Mouse (Mus musculus) kidney, postnatal 36 days (tissue): ENCODE results near the gene Tet2.
"Not testable (repeated sequence)": the region's sequence is repeated elsewhere in the genome, so short reads cannot be mapped to it uniquely, and the experiment has no call there.

Source experiments
- DNase-seq, 2 experiments: peaks; one replicate each; pipeline ENCODE4 v3.0.0; 2021 to 2022; ENCODE audit warnings: mixed read lengths in 2 of 2

Tet2 gene

DNA sequence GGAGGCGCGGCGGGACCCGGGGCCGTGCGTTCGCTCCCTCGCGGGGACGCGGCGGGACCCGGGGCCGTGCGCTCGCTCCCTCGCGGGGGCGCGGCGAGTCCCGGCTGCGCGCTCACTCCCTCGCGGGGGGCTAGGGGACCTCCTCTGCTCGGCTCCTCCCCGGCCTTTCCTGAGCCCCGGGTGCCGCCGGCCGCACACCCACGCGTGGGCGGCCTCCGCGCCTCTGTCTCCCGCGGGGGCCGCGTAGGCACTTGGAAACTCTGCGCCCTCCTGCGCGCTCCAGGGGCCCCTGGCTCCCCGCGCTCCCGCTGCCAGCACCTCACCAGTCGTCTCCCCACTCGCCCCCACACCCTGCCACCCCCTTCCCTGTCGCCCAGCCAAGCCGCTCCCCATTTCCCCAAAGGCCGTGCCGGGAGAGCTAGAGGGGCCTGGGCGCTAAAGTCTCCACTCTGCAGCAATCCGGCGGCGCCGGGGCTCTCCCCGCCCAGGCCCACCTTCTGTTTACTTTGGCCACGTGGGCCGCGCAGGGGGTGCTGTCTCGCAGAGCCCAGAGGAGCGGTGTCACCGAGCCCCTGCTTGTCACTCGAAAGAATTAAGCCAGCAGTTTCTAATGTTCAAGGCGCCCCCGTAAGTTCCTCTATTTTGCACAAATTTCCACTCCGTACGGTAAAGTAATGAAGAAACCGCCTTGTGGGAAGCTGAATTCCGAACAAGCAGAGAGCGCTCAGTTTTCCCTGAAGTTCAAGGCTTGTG is at the start of gene Tet2:
TSS of gene Tet2 (minus strand) at position 589 of the 753 bp plus-strand sequence.
- peak; percentile 53 to 76 for DNase-seq

DNA sequence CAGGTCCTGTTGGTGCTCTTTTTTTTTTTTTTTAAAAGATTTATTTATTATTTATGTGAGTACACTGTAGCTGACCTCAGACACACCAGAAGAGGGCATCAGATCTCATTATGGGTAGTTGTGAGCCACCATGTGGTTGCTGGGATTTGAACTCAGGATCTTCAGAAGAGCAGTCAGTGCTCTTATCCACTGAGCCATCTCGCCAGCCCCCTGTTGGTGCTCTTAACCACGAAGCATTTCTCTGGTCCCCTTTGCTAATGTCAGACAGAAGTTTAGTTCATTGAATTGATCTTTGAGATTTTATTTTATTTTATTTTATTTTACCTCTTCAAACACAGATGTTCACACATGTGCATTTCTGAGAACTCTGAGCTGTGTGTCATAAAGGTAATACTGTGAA is 48.1 kb upstream of the Tet2 start:
- not testable (repeated sequence) for DNase-seq

DNA sequence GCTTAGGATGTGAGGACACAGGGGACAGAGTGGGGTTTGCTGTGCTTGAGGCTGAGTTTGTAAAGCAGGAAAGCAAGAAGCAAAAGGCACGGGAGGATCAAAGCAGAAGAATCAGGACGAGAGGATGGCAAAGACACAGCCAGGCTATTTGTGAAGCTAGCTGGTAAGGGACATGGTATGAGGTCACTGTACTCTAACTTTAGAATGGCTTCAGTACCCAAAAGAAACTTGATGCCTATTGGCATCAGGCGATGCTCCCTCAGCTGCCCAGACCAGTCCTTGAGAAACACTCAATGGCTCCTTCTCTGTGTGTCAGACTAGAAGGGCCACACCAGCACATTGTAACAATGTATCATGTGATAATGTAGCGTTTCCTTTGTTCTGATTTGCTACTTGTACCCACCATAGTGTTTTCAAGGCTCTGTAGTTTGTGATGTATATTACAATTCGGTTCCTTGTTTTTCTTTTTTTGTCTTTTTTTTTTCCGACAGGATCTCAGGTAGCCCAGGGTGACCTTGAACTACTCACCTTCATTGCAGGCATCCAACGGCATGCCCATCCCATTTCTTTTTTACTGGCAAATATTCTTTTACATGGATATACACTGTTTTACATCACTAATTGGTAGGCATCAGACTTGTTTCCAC is 45.7 kb upstream of the Tet2 start:
- DNase-seq, result no peak

DNA sequence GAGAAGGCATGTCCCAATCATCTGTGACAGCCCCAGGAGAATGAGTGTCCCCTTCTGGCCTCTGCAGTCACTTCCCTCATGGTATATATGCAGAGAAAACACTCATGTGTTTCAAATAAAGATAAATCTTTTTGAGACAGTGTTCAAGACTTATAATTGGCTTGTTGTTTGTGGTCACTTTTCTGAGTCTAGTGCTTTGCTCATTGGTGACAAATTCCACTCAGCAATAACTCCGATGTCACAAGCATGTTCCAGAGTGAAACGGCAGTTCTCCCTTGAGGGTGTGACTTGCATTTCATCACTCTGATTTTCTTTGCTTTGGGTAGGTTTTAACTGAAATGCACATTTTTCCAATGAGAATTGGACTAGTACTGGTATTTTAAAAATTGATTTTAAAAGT is 40.1 kb upstream of the Tet2 start:
- DNase-seq, result no peak

DNA sequence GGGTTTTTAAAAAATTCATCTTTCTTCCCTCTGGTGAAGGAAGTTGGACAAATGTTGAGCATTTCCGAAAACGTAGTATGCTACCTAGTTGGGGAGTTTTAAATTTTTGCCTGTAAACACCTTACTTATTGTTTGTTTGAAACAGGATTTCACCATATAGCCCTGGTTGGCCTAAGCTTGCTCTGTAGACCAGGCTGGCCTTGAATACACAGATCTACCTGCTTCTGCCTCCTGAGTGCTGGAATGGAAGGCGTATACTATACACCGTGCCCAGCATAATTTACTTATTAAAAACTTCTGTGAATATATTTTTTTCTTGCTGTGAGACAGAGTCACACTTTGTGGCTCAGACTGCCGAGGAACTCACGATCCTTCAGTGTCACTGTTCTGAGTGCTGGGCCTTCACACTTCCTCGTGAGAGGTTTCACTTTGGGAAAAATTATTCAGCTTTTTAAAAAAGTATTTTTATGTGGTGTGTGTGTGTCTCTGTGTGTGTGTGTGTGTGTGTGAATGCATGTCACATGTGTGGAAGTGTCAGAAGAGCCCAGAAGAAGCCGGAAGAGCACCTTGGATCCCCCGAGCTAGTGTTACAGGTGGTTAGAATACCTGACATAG is 38.6 kb upstream of the Tet2 start:
- DNase-seq, result no peak

DNA sequence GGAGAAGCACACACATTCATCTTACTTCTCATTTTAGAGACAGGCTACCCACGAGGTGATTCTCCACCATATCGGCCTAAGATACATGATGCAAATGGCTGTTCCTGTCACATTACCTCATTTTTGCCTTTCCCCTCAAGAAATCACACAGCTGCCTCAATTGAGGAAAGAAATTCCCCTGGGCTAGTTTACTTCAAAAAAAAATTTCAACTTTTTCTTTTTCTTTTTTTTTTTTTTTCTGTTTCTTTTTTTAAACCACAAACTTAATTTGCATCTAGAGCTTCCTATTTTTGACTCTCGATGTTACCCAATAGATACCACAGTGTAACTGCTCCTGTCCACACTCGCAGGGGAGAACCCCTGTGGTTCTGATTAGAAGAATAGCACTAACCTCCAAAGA is 38.0 kb upstream of the Tet2 start:
- no peak for DNase-seq

DNA sequence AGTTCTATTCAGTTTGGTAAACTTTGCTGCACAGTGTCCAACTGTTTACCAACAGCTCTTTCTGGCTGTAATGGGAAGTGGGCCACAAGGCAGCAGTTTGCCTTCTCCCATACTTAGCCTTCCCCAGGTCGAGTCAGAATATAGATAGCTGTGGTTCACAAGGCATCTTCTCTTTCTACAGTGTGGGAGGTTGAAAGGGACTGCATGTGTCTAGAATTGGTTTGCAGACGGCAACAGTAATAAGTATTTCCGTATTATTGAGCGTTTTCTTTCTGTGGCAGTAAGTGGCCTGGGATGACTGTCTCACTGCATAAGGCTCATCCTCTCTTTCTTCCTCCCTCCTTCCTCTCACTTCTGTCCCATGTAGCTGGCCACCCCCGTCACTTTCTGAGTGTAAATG is 37.2 kb upstream of the Tet2 start:
- DNase-seq, result no peak

DNA sequence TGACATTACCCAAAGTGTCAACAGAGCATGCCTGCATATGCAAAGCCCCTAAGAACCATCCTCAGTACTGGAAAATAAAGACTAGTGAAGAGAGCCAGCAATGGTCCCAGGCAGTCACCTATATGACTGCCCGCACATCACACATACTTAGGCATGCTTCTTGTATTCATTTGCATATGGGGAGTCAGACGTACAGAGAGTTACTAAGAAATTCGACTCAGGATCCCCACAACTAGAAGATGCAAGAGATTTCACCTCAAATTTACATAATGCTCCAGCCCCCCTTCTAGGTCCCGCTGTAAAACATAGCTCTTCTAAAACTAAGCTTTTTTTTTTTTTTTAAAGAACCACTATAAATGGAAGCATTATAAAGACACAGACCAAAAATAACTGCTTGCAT is 36.6 kb upstream of the Tet2 start:
- DNase-seq, result no peak

DNA sequence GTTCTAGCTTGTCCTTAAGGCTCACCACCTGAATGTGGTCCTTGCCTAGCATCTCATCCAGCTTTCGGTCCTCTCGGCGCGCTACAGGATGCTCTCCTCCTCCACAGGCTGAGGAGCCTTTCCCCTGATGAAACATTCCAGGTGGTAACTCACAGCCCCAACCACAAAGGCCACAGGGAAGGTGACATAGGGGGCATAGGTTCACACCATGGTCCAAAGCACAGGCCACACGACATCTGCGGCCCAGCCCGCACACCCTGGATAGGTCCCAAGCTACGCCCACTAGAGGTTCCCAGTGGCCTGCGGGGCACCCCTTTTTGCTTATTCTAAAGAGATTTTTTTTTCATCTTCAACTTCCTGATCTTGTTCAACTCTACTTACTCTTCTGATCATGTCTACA is 34.7 kb upstream of the Tet2 start:
- DNase-seq, result no peak

DNA sequence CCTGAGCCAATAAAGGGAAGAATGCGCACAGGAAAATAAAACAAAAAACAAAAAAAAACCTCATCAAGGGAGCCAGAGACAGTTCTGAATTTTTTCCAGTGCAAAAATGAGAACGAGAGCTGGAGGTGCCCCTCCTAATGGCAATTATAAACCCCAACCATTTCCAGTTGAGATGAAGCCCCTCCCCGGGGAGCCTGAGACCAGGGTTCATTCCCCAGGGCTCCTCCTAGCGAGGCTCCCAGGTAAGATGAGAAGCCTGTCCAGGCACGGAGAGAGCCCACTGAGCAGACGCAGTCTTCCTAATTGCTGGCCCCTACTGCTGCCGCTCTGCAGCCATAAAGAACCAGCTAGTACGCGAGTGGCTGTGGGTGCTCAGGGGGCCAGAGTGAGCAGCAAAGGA is 34.2 kb upstream of the Tet2 start:
- DNase-seq, result no peak

DNA sequence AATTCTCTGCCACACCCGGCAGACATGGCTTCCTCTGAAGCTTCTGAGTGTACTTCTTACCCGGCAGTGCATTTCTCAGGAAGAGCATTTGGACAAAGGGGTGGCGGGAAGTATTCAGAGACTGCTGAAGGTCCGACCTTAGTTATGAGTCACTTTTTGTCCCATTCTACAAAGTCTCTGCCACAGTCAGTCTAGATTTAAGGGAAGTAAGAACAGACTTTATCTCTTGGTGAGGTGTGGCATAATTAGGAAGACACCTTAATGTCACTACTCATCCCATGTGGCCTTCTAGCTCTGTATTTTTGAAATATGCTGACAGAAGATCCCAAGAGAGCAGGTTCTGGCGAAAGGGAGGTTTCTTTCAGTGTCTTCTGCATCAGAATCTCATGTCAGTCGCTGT is 30.0 kb upstream of the Tet2 start:
- DNase-seq, result no peak

DNA sequence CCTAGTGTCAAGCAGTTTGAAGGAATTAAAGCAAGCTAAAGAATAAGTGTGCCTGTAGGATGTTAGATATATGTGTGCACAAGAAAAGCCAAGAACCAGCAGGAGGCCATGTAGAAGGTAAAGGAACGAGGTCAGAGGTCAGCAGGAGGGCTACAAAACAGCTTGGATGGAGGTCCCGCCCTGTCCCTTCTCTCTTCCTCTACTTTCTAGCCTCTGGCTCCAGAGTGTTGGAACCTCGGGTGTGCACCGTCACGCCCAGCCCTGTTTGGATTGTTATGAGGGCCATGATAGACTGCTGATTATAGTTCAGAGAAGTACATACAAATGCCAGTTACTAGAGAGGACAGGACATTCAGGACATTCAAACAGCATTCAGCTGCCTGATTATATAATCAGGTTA is 27.0 kb upstream of the Tet2 start:
- no peak for DNase-seq

DNA sequence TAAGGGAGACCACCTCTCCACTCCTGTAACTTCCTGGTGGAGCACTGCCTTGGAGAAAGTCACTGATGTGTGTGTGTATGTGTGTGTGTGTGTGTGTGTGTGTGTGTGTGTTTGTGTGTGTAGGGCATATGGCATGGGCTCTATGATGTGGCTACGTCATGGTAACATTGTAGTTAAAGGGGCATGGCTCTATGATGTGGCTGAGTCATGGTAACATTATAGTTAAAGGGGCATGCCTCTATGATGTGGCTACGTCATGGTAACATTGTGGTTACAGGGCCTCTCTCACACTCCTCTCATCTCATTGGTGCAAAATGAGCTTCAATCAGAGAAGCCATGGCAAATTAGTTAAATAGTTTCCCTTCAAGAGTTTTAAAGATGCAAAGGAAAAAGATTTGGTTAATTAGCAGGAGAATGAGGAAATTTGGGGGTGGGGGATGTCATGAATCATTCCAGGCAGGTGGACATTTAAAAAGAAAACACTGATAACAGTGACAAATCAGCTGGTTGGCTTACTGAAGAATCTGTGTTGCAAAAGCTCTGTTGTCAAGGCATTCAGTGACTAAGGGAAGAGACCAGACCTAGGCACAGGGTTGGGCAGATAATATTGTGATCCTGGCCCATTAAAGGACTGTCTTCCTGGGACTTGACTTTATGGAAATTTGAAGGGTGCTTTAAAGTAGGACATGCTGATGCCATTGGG is 18.7 kb upstream of the Tet2 start:
- no peak for DNase-seq

DNA sequence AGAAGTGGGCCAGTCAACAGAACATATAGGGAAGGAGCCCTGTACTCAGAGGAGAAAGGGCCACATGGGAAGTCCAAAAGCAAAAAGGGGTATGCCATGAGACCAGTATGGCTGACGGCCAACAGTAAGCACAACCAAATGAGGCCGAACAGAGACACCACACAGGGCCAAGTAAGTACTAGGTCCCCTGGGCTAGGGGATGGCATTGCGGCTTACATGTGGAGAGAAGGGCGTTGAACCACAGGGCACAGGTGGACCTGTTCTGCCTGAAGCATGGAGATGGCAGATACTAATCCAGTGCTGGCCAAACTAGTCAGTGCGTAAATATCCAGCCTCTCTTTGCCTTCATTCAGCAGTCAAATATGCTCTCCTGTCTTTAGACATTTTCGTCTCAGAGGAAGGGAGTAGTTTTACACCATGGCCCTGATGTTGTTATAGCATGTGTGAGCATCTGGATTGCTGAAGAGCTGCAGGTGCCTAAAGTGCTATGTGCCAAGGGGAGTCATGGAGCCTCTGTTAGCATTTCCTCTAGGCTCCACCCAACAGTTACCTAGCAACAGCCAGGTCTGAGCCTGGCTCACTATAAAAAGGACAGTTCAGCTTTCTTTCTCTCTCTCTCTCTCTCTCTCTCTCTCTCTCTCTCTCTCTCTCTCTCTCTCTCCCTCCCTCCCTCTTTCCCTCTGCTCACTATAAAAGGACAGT is 14.6 kb upstream of the Tet2 start:
- no peak for DNase-seq

DNA sequence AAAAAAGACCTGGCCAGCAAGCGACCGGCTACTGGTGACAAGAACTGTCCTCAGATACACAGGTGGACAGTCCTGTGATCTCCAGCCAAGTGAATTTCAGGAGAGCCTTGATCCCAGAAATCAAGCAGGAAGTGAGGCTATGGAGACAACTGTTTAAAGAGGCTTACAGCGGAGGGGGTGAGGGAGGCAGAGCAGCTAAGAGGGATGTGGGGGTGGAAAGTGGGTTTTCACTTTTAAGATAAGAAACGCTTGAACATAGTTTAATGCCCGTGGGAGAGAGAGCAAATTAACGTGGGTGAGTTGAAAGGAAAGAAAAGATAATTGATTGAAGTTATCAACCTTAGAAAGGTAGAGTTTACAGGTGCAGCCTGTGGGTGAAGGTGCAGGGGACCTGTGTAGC is 12.7 kb upstream of the Tet2 start:
- no peak for DNase-seq

DNA sequence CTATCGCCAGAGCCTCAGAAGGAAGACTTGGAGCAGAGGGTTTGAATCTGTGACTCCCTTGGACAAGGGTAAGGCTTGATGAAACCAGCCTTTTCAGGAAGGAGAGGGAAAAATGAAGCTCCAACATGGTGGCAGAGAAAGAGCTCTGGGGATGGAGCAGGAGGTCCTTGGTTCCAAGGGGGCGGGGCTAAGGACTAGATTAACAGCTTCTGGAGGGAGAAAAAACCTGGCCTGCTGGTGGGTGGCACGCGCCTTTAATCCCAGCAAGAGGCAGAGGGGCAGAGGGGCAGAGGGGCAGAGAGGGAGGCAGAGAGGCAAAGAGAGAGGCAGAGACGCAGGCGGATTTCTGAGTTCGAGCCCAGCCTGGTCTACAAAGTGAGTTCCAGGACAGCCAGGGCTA is 12.2 kb upstream of the Tet2 start:
- no peak for DNase-seq

DNA sequence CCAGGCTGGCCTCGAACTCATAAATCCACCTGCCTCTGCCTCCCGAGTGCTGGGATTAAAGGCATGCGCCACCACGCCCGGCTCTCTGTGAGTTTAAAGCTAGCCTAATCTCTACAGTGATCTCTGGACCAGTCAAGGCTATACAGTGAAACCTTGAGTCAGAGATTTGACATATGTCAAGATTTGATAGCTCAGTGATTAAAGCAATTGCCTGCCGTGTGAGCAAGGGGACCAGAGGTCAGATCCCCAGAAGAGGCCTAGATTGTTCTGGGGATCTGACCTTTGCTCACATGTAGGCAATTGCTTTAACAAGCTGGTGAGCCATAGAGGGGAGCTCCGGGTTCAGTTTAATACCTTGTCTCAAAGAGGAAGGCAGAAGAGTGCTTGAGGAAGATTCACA is 10.4 kb upstream of the Tet2 start:
- DNase-seq, result no peak

DNA sequence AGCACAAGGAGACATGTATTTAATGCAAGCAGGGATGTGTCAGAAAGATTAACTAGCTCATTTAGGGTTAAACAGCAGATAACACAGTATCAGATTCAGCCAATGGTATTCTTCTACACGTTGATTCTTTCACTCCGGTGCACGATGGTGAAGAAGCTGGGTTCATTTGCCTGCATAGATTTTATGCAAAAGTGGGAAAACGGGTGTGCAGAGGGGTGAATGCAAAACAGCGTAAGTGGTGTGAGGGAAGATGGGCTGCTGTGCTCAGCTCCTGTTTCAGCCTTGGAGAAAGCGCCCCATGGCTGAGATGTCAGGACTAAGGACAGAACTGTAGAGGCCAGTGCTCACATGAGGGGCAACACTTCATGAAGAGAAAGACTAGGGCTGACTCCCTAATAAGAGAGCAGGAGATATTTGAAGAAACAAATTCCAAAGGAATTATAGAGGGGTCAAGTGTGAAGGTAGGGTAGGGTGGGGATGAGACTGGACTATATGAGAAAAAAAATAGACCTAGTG is 9.7 kb upstream of the Tet2 start:
- no peak for DNase-seq

DNA sequence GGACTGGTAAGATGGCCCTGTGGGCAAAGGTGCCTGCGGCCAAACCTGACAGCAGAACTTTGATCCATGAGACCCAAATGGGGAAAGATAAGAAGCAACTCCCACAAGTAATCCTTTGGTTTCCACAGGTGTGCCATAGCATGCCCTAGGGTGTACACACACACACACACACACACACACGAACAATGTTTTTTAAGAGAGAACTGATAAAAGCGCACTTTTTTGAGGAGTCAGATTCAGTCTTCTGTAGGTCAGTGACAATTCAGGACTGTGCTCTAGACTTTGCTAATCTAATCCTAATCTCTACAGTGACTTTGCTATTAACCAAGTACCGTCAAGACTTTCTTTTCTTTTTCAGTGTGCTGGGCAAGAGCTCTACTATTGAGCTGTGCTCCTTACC is 9.2 kb upstream of the Tet2 start:
- DNase-seq, result no peak

DNA sequence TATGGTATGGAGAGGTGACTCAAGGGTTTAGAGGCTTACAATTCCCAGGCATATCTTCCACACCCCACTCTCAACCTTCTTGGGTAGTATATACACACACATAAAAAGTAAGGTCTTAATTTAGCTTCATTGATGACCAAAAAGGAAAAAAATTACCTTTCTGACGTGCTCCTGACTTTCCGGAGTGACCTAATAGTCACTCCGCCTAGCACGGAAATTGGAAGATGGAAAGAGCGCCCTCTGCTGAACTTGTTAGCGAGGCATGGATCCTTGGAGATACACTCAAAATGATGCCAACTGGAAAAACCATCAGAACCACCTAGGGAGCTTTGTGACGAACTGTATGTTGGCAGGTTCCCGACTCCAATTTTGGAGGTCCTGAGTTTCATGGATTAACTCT is 7.0 kb upstream of the Tet2 start:
- DNase-seq, result peak in 1 of 2 experiments; percentile 47

DNA sequence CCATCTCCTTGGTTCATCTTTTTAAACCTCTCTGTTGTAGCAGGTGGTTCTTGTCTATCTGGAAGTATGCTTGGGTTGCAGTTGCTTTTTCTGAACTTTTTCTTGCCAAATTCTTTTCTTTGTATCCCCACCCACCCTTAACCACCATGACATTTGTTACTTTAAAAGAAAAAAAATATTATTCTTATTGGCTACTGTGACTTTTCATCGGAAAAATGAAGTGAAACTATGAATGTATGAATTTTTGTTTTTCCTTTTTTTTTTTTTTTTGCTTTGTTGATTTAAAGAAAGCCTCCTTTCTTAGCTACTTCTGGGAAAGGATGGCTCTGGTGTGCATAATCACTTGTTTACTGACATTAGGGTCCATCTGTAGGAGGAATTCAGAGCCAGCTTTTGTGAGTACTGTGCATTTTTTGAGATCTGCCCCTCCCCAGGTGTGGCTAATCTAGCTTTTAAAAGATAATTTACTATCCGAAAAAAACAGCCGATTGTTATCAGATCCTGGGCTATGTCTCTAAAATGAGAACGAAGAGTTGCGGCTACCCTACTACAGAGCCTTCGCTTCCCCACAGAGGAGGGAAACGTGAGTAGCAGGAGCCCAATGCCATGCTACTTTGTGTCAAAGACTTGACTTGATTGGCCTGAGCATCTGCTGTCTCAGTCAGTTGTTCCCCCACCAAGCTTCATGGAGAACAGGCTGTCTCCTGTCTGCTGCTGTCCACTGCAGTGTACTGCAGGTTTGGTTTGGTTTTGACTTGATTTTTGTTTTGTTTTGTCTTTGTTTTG is 4.6 kb upstream of the Tet2 start:
- no peak for DNase-seq

DNA sequence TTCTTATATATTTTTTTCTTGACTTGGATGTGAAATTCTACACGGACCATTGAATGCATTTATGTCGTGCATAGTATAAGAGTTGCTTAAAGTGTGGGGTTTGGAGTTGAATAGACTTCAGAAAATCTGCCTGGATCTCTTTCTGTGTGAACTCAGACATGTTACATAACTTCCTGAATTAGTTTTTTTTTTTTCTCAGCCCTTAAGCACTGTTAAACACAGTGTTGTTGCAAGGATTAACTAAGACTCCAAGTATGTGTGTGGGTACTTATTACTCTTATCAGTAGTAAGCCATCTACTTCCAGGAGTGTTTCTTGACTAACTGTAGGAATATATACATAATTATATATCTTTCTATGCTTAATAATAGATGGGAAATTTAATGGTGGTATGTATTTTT is 3.7 kb upstream of the Tet2 start:
- DNase-seq, result no peak
